Mouse (Mus musculus) gastrocnemius, adult 2 months (tissue): ENCODE measurements around the gene Sp100. TPM values are rescaled to one million over a fixed set of nuclear protein-coding genes. Genes with fewer than 3 reads are reported as not detected.
A peak's percentile ranks its signal among the peaks of the same experiment; 100 is the strongest.
"Not testable (repeated sequence)": the region's sequence is repeated elsewhere in the genome, so short reads cannot be mapped to it uniquely, and the experiment has no call there.

Experiments used
- DNase-seq: peaks from one replicate; pipeline ENCODE4 v3.0.0; 2022
- H3K27ac ChIP-seq: fragments of 200-600 bp; 2 replicates; pipeline ENCODE4 v1.8.1; 2022; ENCODE audit warnings: mild to moderate bottlenecking
- H3K4me3 ChIP-seq: fragments of 200-600 bp; 2 replicates; pipeline ENCODE4 v1.8.1; 2022; ENCODE audit warnings: mild to moderate bottlenecking, moderate library complexity
- intact Hi-C: fragments of 180-260 bp; cut with DNase I; formaldehyde crosslinking; loops from one replicate; pipeline ENCODE4 v1.15.1; 2025
- long read RNA-seq, 2 experiments: library from polyadenylated mRNA; stranded (forward); transcript quantifications; one replicate each; pipeline ENCODE4 v2.0.0; 2021
- total RNA-seq, 2 experiments: library from RNA; stranded (reverse); gene quantifications; 2 replicates each; pipeline ENCODE4 v1.2.3; 2021

Sp100 gene
- total RNA-seq, result 1 to 10 TPM; 6.3 to 7.8 TPM
- long read RNA-seq, experiment 1, result 0 reads
- long read RNA-seq, experiment 2, result 0 reads

DNA sequence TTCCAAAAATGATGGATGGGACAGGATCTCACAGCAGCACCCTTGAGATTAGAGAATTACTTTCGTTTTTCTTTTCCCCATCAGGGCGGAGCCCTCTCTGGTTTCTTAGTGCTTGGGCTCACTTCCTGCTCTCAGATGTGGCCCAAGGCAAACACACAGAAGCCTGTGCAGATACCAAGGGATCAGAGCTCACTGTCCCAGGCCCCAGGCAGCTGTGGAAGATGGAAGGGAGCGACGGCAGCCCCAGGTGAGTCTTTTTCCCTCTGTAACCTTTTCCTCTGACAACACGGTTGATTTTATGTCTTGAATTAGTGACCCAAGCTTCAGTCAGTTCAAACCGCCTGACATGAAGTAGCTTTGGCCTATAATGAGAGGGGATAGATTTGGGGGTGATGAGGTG, at the start of gene Sp100:
Gene Sp100 (plus strand): TSS at position 108 of the 400 bp plus-strand sequence.
- peak; percentile 20 for DNase-seq
- H3K4me3 ChIP-seq, result peak within 1 kb of the TSS; percentile 68
- intact Hi-C loops, result not testable (repeated sequence)
- H3K27ac ChIP-seq, result peak within 1 kb of the TSS; percentile 80

DNA sequence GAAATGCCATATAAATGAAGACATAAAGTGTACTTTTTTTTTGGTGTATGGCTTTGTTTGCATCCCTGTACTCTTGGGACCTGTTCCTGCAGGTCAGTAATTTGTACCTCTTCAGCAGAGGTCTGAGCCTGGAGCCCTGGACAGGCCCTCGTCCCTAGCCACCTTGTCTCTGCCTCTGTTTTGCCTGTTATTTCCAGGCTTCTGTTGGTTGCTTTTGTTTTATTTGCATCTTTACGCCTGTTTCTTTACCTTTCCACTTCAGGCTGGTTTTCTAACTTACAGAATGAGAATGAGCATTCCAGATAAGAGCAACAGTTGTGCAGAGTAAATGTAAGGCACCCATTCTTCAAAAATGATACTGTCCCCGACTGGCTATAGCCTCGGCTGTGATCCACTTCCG, 49.7 kb upstream of the Sp100 start, which contains the start of gene Sp140:
Gene Sp140 (plus strand): TSS at position 301 of the 400 bp plus-strand sequence.
- intact Hi-C loops, H3K27ac ChIP-seq: not testable (repeated sequence)
- H3K4me3 ChIP-seq, result peak within 1 kb of the TSS; percentile 22

DNA sequence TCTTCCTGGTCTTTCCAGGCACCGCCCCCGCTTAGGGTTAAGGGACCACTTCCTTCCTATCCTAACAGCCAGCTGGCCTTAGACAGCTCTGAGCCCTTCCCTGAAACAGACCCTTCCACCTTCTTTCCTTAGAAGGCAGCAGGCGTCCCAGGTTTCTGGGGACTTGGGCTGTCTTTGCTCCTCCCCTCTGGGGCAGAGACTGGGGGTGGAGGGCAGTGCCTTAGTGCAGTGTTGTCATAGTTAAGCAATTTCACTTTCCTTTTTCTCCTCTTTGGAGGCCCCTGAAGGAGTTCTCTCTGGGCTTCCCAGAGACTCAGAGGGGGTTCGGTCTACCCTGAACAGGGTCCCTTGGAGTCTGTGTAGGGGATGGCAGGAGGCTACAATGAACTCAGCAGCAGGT, 49.0 kb upstream of the Sp100 start:
- not testable (repeated sequence) for H3K27ac ChIP-seq
- peak overlapping the region; percentile 22 for H3K4me3 ChIP-seq
- peak; percentile 15 for DNase-seq

More for the DNA sequence above, 49.7 kb upstream of the Sp100 start, which contains the start of gene Sp140:
- not testable (repeated sequence) for DNase-seq

DNA sequence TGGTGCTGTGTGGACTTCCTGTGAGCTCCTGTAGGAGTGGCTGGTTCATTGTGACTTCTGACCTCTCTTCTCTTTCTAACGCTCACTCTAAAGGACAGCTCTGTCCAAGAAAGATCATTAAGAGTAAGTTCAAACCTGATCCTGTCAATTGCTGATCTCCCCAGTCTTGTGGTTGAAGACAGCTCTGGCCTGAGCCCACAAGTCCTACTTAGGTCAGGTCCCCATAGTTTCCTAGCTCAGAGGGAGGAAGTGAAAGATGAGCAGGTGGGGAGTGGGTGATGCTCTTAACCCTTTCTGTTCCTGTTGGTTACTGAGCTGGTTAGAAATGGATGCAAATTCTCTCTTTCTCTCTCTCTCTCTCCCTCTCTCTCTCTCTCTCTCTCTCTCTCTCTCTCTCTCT, 45.4 kb upstream of the Sp100 start:
- H3K4me3 ChIP-seq, intact Hi-C loops, H3K27ac ChIP-seq, DNase-seq: not testable (repeated sequence)

More for the DNA sequence above, 49.0 kb upstream of the Sp100 start:
- intact Hi-C loops, result not testable (repeated sequence)

DNA sequence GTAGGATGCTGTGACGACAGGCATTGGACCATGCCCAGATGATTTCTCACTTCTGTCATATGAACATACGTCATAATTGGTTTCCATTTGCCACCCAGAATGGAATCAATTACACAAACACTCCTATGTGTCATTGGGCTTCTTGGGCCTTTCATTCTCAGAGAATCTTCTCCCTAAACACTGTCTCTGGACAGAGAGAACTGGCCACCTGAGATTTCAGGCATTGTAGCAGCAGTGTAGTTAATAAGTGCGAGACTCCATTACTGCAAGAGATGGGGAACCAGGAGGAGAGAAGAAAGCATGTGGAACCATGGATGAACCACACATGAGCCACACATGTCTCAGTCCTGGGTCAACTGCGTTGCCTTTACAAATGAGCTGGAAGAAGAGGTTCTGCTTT, 41.4 kb upstream of the Sp100 start:
- intact Hi-C loops, H3K4me3 ChIP-seq, DNase-seq, H3K27ac ChIP-seq: not testable (repeated sequence)

DNA sequence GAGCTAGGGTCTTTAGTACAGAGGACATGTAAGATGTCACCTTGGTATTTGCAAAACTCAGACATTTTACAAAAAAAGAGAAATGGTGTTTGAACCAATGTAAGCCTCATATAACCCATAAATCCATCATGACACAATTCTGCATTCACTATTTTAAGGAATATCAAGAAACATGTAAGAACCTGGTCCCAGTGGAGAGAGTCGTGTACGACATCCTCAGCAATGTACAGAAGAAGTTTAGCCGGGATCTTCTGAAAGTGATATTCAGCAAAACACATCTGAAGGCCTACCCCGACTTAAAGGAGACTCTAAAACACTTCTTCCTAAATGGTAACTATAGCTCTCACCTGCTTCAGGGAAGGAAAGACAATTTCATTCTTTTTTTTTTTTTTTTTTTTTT, 39.2 kb upstream of the Sp100 start:
- DNase-seq, H3K4me3 ChIP-seq, H3K27ac ChIP-seq, intact Hi-C loops: not testable (repeated sequence)

DNA sequence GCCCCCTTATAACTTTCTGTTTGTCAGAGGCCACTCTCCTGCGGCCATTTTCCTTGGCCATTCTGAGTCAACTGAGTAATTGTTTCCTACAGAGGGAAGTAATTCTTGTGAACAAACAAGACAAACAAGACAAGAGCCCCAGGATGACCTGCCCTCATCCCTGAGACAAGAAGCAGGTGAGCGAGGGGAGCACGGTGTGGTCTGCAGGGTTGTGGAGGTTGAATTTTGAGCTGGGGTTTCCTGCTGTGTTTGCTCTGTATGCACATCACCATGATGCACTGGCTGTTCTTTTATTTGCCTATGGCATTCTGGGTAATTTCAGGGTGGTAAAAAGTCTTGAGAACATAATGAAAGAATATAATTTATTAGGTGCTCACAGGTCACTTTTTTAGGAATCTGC, 34.7 kb upstream of the Sp100 start:
- H3K27ac ChIP-seq, intact Hi-C loops, DNase-seq, H3K4me3 ChIP-seq: not testable (repeated sequence)

DNA sequence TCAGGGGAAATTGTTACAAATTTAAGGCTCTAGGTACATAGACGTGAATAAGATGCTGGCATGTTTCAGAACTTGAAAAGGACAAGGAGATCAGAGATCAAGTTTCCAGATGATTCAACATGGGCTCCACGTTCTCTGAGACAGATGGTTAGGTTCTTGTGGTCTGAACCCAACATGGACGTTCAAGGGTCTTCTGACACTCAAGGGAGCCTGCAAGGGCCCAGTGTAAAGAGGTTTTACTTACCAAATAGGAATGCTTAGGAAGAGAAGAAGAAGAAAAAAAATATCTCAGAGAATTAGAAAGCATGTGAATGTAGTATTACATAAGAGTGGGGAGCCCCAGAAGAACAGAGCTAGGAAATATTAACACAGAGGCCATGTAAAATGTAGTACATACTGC, 34.0 kb upstream of the Sp100 start:
- intact Hi-C loops, DNase-seq, H3K27ac ChIP-seq, H3K4me3 ChIP-seq: not testable (repeated sequence)

DNA sequence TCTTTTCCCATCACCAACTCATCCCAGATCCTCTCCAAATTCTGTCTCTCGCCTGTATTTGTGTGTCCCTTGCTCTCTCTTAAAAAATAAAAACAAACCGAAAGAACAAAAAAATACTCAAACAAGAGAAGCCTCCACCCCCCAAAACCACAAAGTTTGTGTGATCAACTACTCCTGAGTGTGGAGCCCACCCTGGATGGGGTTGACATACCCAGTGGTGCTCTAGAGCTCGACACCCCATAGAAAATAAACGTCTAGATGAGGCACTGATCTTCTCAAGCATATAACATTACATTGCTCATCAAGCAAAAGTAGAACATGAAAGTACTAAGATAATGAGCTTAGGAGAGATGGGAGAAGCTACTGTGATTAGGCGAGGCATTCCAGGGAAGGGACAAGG, 32.6 kb upstream of the Sp100 start:
- H3K4me3 ChIP-seq, H3K27ac ChIP-seq, intact Hi-C loops, DNase-seq: not testable (repeated sequence)

DNA sequence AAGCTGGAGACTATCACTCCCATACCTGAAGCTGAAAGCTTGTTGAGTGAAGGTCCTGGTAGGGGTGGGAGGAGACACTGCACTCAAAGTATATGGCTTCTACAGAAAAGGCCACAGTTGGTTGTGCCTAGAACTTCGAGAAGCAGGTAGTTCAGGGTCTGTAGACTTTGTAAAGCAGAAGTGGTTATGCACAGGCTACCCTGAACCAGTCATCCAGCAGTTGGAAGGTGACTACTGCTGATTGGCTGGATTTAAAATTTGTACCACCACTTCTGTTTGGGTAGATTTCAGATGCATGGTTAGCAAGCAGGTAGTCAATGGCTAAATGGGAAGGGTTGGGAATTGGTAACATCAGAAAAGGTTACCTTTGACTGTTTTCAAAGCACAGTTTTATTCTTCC, 31.1 kb upstream of the Sp100 start:
- DNase-seq, H3K4me3 ChIP-seq, H3K27ac ChIP-seq, intact Hi-C loops: not testable (repeated sequence)

DNA sequence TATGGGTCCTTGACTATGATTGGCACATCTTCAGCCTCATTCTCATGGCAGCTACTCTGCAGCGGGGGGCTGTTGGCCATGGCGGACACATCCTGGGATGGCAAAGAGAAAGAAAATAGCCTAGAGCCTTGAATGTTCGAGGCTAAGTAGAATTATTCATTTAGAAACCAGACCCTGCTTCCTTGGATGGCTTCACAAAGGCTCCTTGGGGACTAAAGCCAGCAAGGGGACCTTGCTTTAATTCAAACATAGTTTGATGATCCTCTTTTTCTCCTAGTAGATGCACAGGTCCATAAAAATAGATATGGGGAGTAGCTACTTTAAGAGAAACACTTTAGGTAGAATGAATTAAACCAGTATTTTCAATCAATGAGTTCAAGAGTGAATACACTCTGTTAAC, 12.9 kb upstream of the Sp100 start:
- H3K27ac ChIP-seq, DNase-seq, intact Hi-C loops, H3K4me3 ChIP-seq: not testable (repeated sequence)

DNA sequence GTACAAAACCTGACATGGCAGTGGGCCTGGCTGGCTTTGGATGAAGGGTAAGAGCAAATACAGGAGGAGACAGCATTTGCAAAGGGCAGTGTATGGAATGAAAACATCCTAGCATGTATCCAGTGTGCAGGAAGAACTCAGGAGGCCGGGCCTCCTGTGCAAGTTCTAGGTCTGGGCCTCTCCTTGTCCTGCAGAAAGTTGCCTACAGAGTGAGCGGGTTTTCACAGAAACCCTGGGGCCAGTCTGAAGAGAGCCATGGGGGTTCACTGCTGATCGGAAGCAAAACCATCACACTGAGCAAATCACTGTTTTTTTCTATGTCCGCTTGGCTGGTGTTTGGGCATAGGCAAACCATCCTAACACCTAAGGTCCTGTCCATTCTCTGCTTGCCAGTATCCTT, 11.6 kb upstream of the Sp100 start:
- intact Hi-C loops, result not testable (repeated sequence)

DNA sequence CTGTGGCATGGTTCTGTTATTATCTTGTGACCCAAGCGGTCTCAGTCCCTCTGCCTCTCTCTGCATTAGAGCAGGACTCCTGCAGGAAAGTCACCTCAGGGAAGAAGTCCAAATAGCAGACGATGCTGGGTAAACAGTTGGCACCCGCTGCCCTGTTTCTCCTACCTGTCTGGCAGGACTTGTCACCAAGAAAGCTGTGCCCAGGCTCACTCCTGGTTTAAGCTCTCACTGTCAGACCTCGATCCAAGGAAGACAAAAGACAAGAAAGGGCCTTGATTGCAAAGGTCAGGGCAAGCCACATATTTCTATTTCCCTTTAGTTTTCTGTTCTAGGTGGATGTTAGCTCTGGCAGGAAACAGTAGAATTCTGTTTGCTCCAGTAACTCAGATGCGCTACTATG, 736 bp downstream of the Sp100 start:
- intact Hi-C loops, result not testable (repeated sequence)
- H3K4me3 ChIP-seq, result peak overlapping the region; percentile 54

More for the DNA sequence above, 11.6 kb upstream of the Sp100 start:
- DNase-seq, H3K27ac ChIP-seq, H3K4me3 ChIP-seq: not testable (repeated sequence)

DNA sequence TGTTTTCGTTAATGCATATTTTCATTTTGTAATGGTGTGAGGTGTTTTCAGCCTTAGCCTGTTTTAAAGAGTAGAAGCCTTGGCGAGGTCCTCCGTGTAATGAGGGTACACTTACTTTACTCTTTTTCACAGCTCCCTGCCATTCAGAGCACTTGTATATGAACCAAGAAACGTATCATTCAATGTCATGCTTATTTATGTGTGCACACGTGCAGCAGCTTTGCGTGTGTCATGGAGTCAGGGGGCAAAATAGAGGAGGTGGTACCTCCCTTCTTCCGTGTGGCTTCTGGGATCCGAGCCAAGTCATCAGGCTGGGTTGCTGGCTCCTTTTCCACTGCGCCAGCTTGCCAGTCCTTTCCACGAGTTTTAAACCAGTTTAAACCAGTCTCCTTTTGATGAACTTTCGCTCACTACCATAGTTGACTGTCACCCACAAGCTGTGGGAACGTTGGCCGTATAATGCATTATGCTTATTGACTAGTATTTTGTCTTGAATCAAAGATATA, 2.0 kb downstream of the Sp100 start:
- H3K27ac ChIP-seq, intact Hi-C loops, DNase-seq: not testable (repeated sequence)
- H3K4me3 ChIP-seq, result peak overlapping the region; percentile 49

More for the DNA sequence above, 736 bp downstream of the Sp100 start:
- not testable (repeated sequence) for DNase-seq
- peak overlapping the region; percentile 49; the same call in 1 of the 2 replicates for H3K27ac ChIP-seq

DNA sequence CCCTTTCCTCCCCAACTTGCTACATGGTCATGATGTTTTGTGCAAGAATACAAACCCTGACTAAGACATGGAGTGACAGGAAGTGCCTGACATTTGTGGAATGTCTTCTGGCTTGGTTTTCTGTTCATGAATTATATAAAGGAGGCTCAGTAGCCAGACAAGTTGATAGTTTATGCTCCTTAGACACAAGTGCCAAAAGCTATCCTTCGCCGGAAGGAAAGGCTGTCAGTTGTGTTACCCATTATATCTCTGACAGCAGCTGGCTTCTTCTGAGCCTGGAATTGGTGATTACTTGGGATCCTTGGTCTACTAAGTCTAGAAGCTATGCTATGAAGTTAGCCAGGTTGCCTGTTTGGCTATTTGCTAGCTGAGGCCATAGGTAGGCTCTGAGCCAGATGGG, 7.4 kb downstream of the Sp100 start:
- H3K4me3 ChIP-seq, intact Hi-C loops, H3K27ac ChIP-seq, DNase-seq: not testable (repeated sequence)
